Mouse (Mus musculus) kidney, adult 2 months (tissue): Measurements from ENCODE around the gene Clpb. TPM values are rescaled to one million over a fixed set of nuclear protein-coding genes. Genes with fewer than 3 reads are reported as not detected.
"Not testable (repeated sequence)": the region's sequence is repeated elsewhere in the genome, so short reads cannot be mapped to it uniquely, and the experiment has no call there.

ENCODE experiments used
- DNase-seq: peaks from one replicate; pipeline ENCODE4 v3.0.0; 2021
- H3K27ac ChIP-seq: fragments of 200-500 bp; 2 replicates; pipeline ENCODE4 v1.5.1; 2012; ENCODE audit warnings: low read depth, low read length, control low read depth, inconsistent platforms; ENCODE audit not compliant: insufficient read depth
- H3K27me3 ChIP-seq: fragments of 200-500 bp; replicated peaks from 2 replicates; pipeline ENCODE4 v1.6.1; 2012; ENCODE audit warnings: mild to moderate bottlenecking, moderate library complexity, low read length, inconsistent platforms; ENCODE audit not compliant: control insufficient read depth, insufficient read depth
- H3K36me3 ChIP-seq: fragments of 200-500 bp; 2 replicates; pipeline ENCODE4 v1.6.1; 2012; ENCODE audit warnings: mild to moderate bottlenecking, moderate library complexity, low read length, inconsistent platforms; ENCODE audit not compliant: control insufficient read depth, insufficient read depth
- H3K4me1 ChIP-seq: fragments of 200-500 bp; 2 replicates; pipeline ENCODE4 v1.6.1; 2011; ENCODE audit warnings: low read length; ENCODE audit not compliant: control insufficient read depth, insufficient read depth
- H3K4me3 ChIP-seq: fragments of 200-500 bp; 2 replicates; pipeline ENCODE4 v1.5.1; 2011; ENCODE audit warnings: mild to moderate bottlenecking, low read depth, low read length, control low read depth; ENCODE audit not compliant: insufficient read depth
- CTCF ChIP-seq: fragments of 200-500 bp; conservative IDR thresholded peaks from 2 replicates; pipeline ENCODE4 v1.5.1; 2011; ENCODE audit warnings: low read depth, mild to moderate bottlenecking, control low read depth, low read length, moderate library complexity, mixed read lengths; ENCODE audit not compliant: insufficient read depth, insufficient read length
- POLR2A ChIP-seq: fragments of 200-500 bp; IDR thresholded peaks from one replicate; pipeline ENCODE4 v1.6.1; 2011; ENCODE audit warnings: low read depth, low read length, control low read depth
- WGBS: fragments of 180-500 bp; shearing (Covaris S2); methylation state at CpG from one replicate; pipeline ENCODE4 v1.1.7; 2018; 5-methylcytosine and 5-hydroxymethylcytosine counted together
- polyA plus RNA-seq: library from polyadenylated mRNA; depleted of rRNA; stranded (reverse); fragments of >200 nt; gene quantifications from 2 replicates; pipeline ENCODE4 v1.2.3, GENCODE M21; 2012; rRNA removed

The Clpb gene
- polyA plus RNA-seq: 64.8 and 84.9 TPM in 2 replicates

DNA sequence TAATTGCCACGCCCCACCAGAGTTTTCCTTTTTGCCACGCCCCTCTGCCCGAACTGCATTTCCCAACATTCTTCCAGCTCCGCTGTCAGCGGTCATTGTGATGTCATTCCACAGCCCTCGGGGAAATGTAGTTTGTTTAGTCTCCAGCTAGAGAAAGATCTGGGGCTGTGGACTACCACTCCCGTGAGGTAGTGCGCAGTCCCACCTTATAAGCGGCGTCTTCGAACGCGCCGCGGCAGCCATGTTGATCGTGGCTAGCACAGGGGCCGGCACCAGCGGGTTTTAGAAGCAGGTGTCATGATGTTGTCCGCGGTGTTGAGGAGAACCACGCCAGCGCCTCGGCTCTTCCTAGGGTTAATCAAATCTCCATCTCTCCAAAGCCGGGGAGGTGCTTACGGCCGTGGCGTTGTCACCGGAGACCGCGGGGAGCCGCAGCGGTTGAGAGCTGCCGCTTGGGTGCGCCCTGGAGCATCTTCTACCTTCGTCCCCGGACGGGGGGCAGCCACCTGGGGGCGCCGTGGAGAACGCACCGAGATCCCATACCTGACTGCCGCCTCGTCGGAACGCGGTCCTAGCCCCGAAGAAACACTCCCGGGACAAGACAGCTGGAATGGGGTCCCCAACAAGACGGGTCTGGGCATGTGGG, at the start of gene Clpb:
Gene Clpb, plus strand, starts transcription at position 120 of the 646 bp plus-strand sequence.
- no peaks in the 10 kb centered on the region for H3K36me3 ChIP-seq
- H3K4me1 ChIP-seq: peaks cover 2% of the 10 kb centered on the region; the same call in 1 of the 2 replicates
- peak within 1 kb of the TSS; percentile 92 for H3K4me3 ChIP-seq
- no peaks in the 10 kb centered on the region for H3K27me3 ChIP-seq
- no peak for TF ChIP-seq POLR2A
- TF ChIP-seq CTCF: peak; percentile 58
- peak; percentile 99 for DNase-seq
- H3K27ac ChIP-seq: no peak within 1 kb of the TSS
- WGBS: under 1% methylated on average over 49 of the region's 49 CpGs

GRCm38 (mm10) chr7:101615406-101615805, 48.0 kb upstream of the Clpb start:
- Histone ChIP-seq H3K36me3 (no peaks in the 10 kb centered on the region), H3K27ac (no peak overlapping the region), H3K4me1 (no peaks in the 10 kb centered on the region), H3K4me3 (no peak overlapping the region), H3K27me3 (no peaks in the 10 kb centered on the region)
- 73% methylated on average over 7 of the region's 7 CpGs for WGBS
- TF ChIP-seq POLR2A: no peak
- TF ChIP-seq CTCF: no peak
- DNase-seq: peak; percentile 18

GRCm38 (mm10) chr7:101616136-101616835, 47.1 kb upstream of the Clpb start:
- DNase-seq: no peak
- Histone ChIP-seq H3K4me3 (no peak overlapping the region), H3K36me3 (no peaks in the 10 kb centered on the region), H3K27ac (no peak overlapping the region), H3K27me3 (no peaks in the 10 kb centered on the region), H3K4me1 (no peaks in the 10 kb centered on the region)
- TF ChIP-seq CTCF (no peak), POLR2A (no peak)
- 60% methylated on average over 6 of the region's 6 CpGs for WGBS

- 80% methylated on average over 10 of the region's 10 CpGs for WGBS
- no peak for DNase-seq
- no peak for TF ChIP-seq CTCF
- TF ChIP-seq POLR2A: no peak
- Histone ChIP-seq H3K4me1 (no peaks in the 10 kb centered on the region), H3K27me3 (no peaks in the 10 kb centered on the region), H3K27ac (no peak overlapping the region), H3K4me3 (no peak overlapping the region), H3K36me3 (no peaks in the 10 kb centered on the region)
Observed at GRCm38 (mm10) chr7:101617438-101618165, 45.8 kb upstream of the Clpb start.

GRCm38 (mm10) chr7:101618273-101618672, 45.2 kb upstream of the Clpb start:
- TF ChIP-seq CTCF: no peak
- no peak overlapping the region for H3K27ac ChIP-seq
- no peaks in the 10 kb centered on the region for H3K36me3 ChIP-seq
- H3K27me3 ChIP-seq: no peaks in the 10 kb centered on the region
- 81% methylated on average over 7 of the region's 7 CpGs for WGBS
- DNase-seq: no peak
- no peaks in the 10 kb centered on the region for H3K4me1 ChIP-seq
- H3K4me3 ChIP-seq: no peak overlapping the region

GRCm38 (mm10) chr7:101620373-101620772, 43.1 kb upstream of the Clpb start:
- no peak overlapping the region for H3K4me3 ChIP-seq
- no peaks in the 10 kb centered on the region for H3K36me3 ChIP-seq
- DNase-seq: peak; percentile 24
- no peak for TF ChIP-seq POLR2A
- TF ChIP-seq CTCF: peak; percentile 76
- no peak overlapping the region for H3K27ac ChIP-seq
- no peaks in the 10 kb centered on the region for H3K4me1 ChIP-seq
- no peaks in the 10 kb centered on the region for H3K27me3 ChIP-seq
- WGBS: 29% methylated on average over 4 of the region's 4 CpGs

DNA sequence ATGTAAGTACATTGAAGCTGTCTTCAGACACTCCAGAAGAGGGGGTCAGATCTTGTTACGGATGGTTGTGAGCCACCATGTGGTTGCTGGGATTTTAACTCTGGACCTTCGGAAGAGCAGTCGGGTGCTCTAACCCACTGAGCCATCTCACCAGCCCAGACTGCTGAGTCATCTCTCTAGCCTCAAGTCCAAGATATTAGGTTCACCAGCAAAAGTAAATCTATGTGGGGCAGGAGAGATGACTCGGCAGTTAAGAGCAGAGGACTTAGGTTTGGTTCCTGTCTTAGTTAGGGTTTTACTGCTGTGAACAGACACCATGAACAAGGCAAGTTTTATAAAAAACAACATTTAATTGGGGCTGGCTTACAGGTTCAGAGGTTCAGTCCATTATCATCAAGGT, 41.6 kb upstream of the Clpb start:
- not testable (repeated sequence) for H3K4me1 ChIP-seq, H3K4me3 ChIP-seq, H3K27me3 ChIP-seq, DNase-seq, H3K27ac ChIP-seq, H3K36me3 ChIP-seq
- 73% methylated on average over 4 of the region's 4 CpGs for WGBS
